Mouse (Mus musculus) heart, embryonic 16.5 days (tissue): ENCODE results near the gene Tspear. TPM values are rescaled to one million over a fixed set of nuclear protein-coding genes. Genes with fewer than 3 reads are reported as not detected.

Experiments used
- ATAC-seq: fragments of 200-750 bp; cut with Nextera tagmentation; replicated peaks from 2 replicates; pipeline ENCODE4 v1.8.0; 2017; ENCODE audit warnings: moderate number of reproducible peaks; ENCODE audit not compliant: insufficient read depth, low FRiP score; ENCODE audit errors: extremely low read depth
- H3K27ac ChIP-seq: fragments of 300-500 bp; sonication (generic); 2 replicates; pipeline ENCODE4 v1.5.1; 2014; ENCODE audit warnings: mild to moderate bottlenecking, low read length, control low read depth, moderate library complexity
- H3K27me3 ChIP-seq: fragments of 300-500 bp; sonication (generic); 2 replicates; pipeline ENCODE4 v1.6.1; 2014; ENCODE audit warnings: low read length, mixed read lengths; ENCODE audit not compliant: control insufficient read depth, insufficient read depth
- H3K36me3 ChIP-seq: fragments of 300-500 bp; sonication (generic); 2 replicates; pipeline ENCODE4 v1.6.1; 2014; ENCODE audit not compliant: control insufficient read depth, insufficient read depth
- H3K4me1 ChIP-seq: fragments of 300-500 bp; sonication (generic); 2 replicates; pipeline ENCODE4 v1.6.1; 2014; ENCODE audit warnings: low read length, mixed read lengths; ENCODE audit not compliant: control insufficient read depth, insufficient read depth
- H3K4me2 ChIP-seq: fragments of 300-500 bp; sonication (generic); 2 replicates; pipeline ENCODE4 v1.6.1; 2014; ENCODE audit warnings: low read depth, mild to moderate bottlenecking, control low read depth, low read length
- H3K4me3 ChIP-seq: fragments of 300-500 bp; sonication (generic); 2 replicates; pipeline ENCODE4 v1.5.1; 2014; ENCODE audit warnings: mild to moderate bottlenecking, control low read depth, low read length
- H3K9ac ChIP-seq: fragments of 300-500 bp; sonication (generic); 2 replicates; pipeline ENCODE4 v1.6.1; 2014; ENCODE audit warnings: low read length, control low read depth
- H3K9me3 ChIP-seq: fragments of 300-500 bp; sonication (generic); replicated peaks from 2 replicates; pipeline ENCODE4 v1.6.1; 2016; ENCODE audit warnings: low read length; ENCODE audit not compliant: control insufficient read depth
- WGBS: fragments of 180-500 bp; shearing (Covaris S2); extraction: QIAGEN DNeasy Blood & Tissue Kit; methylation state at CpG from one replicate; pipeline ENCODE4 v1.1.7; 2014; 5-methylcytosine and 5-hydroxymethylcytosine counted together
- polyA plus RNA-seq: library from polyadenylated mRNA; unstranded; fragments of >200 nt; fragmentation: Nextera tagmentation; extraction: Ambion mirVana; gene quantifications from 2 replicates; pipeline ENCODE4 v1.2.1, GENCODE M21; 2015

Tspear gene
- 0.10 and 0.28 TPM in 2 replicates for polyA plus RNA-seq

GRCm38 (mm10) chr10:77685895-77686664 lies at the start of gene Tspear:
TSS of gene Tspear (plus strand) at chr10:77686569.
- peaks cover 9% of the 10 kb centered on the region for H3K4me1 ChIP-seq
- ATAC-seq, result peak; percentile 23; the same call in 1 of the 2 replicates
- H3K36me3 ChIP-seq, result no peaks in the 10 kb centered on the region
- peak within 1 kb of the TSS; percentile 22 for H3K4me2 ChIP-seq
- no peaks in the 10 kb centered on the region for H3K9me3 ChIP-seq
- H3K9ac ChIP-seq, result no peak within 1 kb of the TSS
- 4% methylated on average over 22 of the region's 22 CpGs for WGBS
- peaks cover 51% of the 10 kb centered on the region for H3K27me3 ChIP-seq
- no peak within 1 kb of the TSS for H3K27ac ChIP-seq
- peak within 1 kb of the TSS; percentile 9 for H3K4me3 ChIP-seq

DNA sequence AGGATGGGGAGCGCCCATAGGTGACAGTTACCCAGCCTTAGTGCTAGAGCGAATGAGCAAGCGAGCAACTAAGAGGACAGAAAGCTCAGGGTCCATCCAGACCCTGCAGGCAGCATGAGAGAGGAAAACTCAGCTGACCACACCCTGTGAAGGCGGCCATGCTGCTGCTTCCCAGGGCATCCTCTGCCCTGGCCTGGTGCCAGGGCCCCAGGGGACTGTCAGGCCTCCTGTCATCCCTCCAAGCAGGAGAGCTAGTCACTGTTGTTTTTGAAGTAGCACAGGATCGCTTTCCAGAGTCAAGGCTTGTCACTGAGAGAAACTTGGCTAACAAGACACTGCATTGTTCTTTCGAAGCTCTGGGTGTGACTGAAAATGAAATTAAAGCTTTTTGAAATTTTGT lies 47.4 kb upstream of the Tspear start:
- Histone ChIP-seq H3K4me1 (peaks cover 19% of the 10 kb centered on the region), H3K4me2 (no peak overlapping the region), H3K36me3 (peaks cover 22% of the 10 kb centered on the region), H3K4me3 (no peak overlapping the region), H3K27ac (peak overlapping the region; percentile 50), H3K9ac (0 out of 2 replicates have a peak overlapping the region, but pooled peaks have one; percentile 30), H3K9me3 (no peaks in the 10 kb centered on the region), H3K27me3 (no peaks in the 10 kb centered on the region)
- 60% methylated on average over 6 of the region's 6 CpGs for WGBS
- ATAC-seq, result no peak; the same call in 1 of the 2 replicates

DNA sequence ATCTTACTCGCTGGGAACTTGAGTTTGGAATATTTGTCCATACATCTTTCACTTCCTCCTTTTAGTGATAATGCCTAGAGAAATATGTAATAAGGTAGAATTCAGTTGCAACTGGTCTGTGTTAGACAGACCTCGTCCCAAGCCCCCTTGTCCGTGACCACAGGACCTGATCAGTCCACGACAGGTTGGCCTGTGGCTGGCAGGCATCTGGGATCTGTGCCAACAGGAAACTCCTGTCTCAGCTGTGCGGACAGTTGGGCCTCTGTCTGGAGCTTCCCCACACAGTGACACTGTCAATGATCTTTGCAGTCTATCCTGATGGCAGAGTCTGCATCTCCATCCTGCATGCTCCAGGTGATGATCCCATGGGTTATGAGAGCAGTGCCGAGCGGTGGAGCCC lies 43.2 kb upstream of the Tspear start:
- Histone ChIP-seq H3K4me1 (peaks cover 14% of the 10 kb centered on the region), H3K36me3 (peaks cover 39% of the 10 kb centered on the region), H3K9me3 (no peaks in the 10 kb centered on the region), H3K27me3 (no peaks in the 10 kb centered on the region), H3K9ac (no peak overlapping the region), H3K4me3 (no peak overlapping the region), H3K27ac (no peak overlapping the region), H3K4me2 (no peak overlapping the region)
- no peak for ATAC-seq
- whole genome bisulfite sequencing, result 57% methylated on average over 7 of the region's 7 CpGs

GRCm38 (mm10) chr10:77645571-77645970 lies 40.8 kb upstream of the Tspear start:
- H3K36me3 ChIP-seq, result peaks cover 39% of the 10 kb centered on the region
- no peaks in the 10 kb centered on the region for H3K27me3 ChIP-seq
- no peak for ATAC-seq
- H3K4me3 ChIP-seq, result no peak overlapping the region
- no peak overlapping the region for H3K27ac ChIP-seq
- H3K9me3 ChIP-seq, result no peaks in the 10 kb centered on the region
- no peak overlapping the region for H3K4me2 ChIP-seq
- H3K4me1 ChIP-seq, result peaks cover 9% of the 10 kb centered on the region
- WGBS, result 75% methylated on average over 5 of the region's 5 CpGs
- H3K9ac ChIP-seq, result no peak overlapping the region

- WGBS, result 60% methylated on average over 1 of the region's 1 CpGs
- no peak for ATAC-seq
- Histone ChIP-seq H3K27ac (no peak overlapping the region), H3K9ac (no peak overlapping the region), H3K9me3 (no peaks in the 10 kb centered on the region), H3K4me1 (peaks cover 9% of the 10 kb centered on the region), H3K4me2 (no peak overlapping the region), H3K4me3 (no peak overlapping the region), H3K36me3 (peaks cover 27% of the 10 kb centered on the region), H3K27me3 (no peaks in the 10 kb centered on the region)
Observed at GRCm38 (mm10) chr10:77647461-77647860, 38.9 kb upstream of the Tspear start.

DNA sequence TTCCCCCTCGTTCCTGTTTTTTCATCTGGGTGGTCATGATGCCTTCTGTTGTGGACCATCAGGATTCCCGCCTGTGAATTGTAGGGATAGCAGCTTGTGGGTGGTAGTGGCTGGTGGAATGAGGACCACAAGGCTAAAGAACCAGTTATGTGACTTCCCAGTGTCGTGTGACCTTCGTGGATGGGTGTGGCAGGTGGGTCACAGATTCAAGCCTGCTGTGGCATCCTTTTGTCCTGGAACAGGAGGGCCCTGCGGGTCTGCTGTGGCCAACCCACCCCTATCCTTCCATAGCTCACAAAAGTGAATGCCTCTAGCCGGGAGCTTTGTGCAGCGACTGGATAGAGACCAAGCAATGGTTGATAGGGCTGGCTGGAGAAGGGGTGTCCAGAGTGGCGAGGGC lies 38.5 kb upstream of the Tspear start:
- no peak overlapping the region for H3K4me3 ChIP-seq
- H3K27ac ChIP-seq, result no peak overlapping the region
- no peaks in the 10 kb centered on the region for H3K9me3 ChIP-seq
- peaks cover 9% of the 10 kb centered on the region for H3K4me1 ChIP-seq
- no peak for ATAC-seq
- no peaks in the 10 kb centered on the region for H3K27me3 ChIP-seq
- H3K4me2 ChIP-seq, result no peak overlapping the region
- 84% methylated on average over 8 of the region's 8 CpGs for WGBS
- H3K9ac ChIP-seq, result no peak overlapping the region
- peaks cover 27% of the 10 kb centered on the region for H3K36me3 ChIP-seq

GRCm38 (mm10) chr10:77652046-77652445 lies 34.3 kb upstream of the Tspear start:
- Histone ChIP-seq H3K4me3 (no peak overlapping the region), H3K4me1 (no peaks in the 10 kb centered on the region)

DNA sequence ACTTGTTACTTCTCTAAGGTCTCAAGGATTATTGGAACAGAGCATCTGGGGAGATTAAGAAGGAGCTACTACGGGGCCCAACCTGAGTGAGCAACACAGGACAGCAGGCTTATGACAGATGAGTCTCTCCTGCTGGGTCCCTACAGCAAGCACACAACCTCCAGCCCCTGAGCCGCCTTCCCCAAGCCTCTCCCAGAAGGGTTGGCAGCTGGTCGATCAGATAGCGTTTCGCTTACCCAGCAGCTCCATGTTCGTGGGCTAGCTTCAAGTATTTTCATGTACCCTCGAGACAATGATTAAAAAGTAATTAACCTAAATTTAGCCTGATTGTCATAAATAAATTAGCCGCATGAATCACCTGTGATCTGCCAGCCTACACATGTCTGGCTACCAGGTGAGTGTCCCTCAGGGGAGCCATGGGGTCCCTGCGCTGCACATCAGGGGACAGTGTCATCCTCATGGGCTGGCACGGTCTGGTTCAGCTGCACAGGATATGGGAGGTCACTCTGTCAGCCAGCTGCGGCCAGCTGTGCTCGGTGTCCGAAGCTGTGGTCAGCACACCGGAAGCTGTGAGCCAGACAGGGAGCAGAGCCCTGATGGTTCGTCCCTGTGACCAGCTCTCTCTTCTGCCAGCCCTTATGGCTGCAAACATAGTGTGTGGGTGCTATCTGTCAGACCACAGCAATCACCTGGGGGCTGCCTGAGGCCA lies 27.9 kb upstream of the Tspear start:
- no peak overlapping the region for H3K4me2 ChIP-seq
- no peak overlapping the region for H3K27ac ChIP-seq
- 59% methylated on average over 15 of the region's 15 CpGs for WGBS
- no peaks in the 10 kb centered on the region; the same call in 1 of the 2 replicates for H3K27me3 ChIP-seq
- H3K4me3 ChIP-seq, result no peak overlapping the region
- ATAC-seq, result no peak
- no peaks in the 10 kb centered on the region for H3K4me1 ChIP-seq
- no peaks in the 10 kb centered on the region for H3K36me3 ChIP-seq
- H3K9ac ChIP-seq, result no peak overlapping the region
- peaks cover 3% of the 10 kb centered on the region for H3K9me3 ChIP-seq

More at GRCm38 (mm10) chr10:77652046-77652445, 34.3 kb upstream of the Tspear start:
- H3K36me3 ChIP-seq, result no peaks in the 10 kb centered on the region
- H3K9me3 ChIP-seq, result no peaks in the 10 kb centered on the region
- no peaks in the 10 kb centered on the region for H3K27me3 ChIP-seq
- ATAC-seq, result no peak
- H3K4me2 ChIP-seq, result no peak overlapping the region
- WGBS, result 83% methylated on average over 9 of the region's 9 CpGs
- no peak overlapping the region for H3K9ac ChIP-seq
- no peak overlapping the region for H3K27ac ChIP-seq
